Mouse (Mus musculus) bone marrow macrophage, adult 2 months (primary cell): Measurements from ENCODE around the gene Shank2. TPM values are rescaled to one million over a fixed set of nuclear protein-coding genes. Genes with fewer than 3 reads are reported as not detected.
A peak's percentile ranks its signal among the peaks of the same experiment; 100 is the strongest.

ENCODE experiments used
- H3K27ac ChIP-seq: 2 replicates; pipeline ENCODE4 v1.5.1; 2012; ENCODE audit warnings: low read depth, low read length; ENCODE audit not compliant: insufficient read depth
- H3K4me1 ChIP-seq: 2 replicates; pipeline ENCODE4 v1.6.1; 2012; ENCODE audit warnings: low read length; ENCODE audit not compliant: control insufficient read depth, insufficient read depth
- H3K4me3 ChIP-seq: 2 replicates; pipeline ENCODE4 v1.5.1; 2012; ENCODE audit warnings: mild to moderate bottlenecking, low read length, moderate library complexity; ENCODE audit not compliant: insufficient read depth
- CTCF ChIP-seq: IDR thresholded peaks from 2 replicates; pipeline ENCODE4 v1.5.1; 2012; ENCODE audit warnings: low read depth, mild to moderate bottlenecking, low read length, moderate library complexity
- POLR2A ChIP-seq: IDR thresholded peaks from 2 replicates; pipeline ENCODE4 v1.6.1; 2012; ENCODE audit warnings: mild to moderate bottlenecking, low read depth, low read length, borderline replicate concordance
- polyA plus RNA-seq: library from polyadenylated mRNA; stranded (reverse); fragments of >200 nt; gene quantifications from 2 replicates; pipeline ENCODE4 v1.2.4, GENCODE M21; 2012; ENCODE audit not compliant: missing spikeins, insufficient read depth, insufficient read length

Shank2 gene
- polyA plus RNA-seq, 1 experiment = not detected

- Histone ChIP-seq H3K4me1 (peaks cover 3% of the 10 kb centered on the region), H3K27ac (no peak overlapping the region), H3K4me3 (no peak overlapping the region)
- TF ChIP-seq CTCF (0 out of 2 replicates have a peak, but pooled peaks have one; percentile 11), POLR2A (no peak)
These were observed 416.1 kb downstream of the Shank2 start for GRCm38 (mm10) chr7:144417644-144418343.

- Histone ChIP-seq H3K27ac (no peak overlapping the region), H3K4me3 (no peak overlapping the region), H3K4me1 (peaks cover 3% of the 10 kb centered on the region)
- TF ChIP-seq POLR2A = no peak
- no peak for TF ChIP-seq CTCF
These were observed 418.8 kb downstream of the Shank2 start for GRCm38 (mm10) chr7:144420552-144420951.

- TF ChIP-seq POLR2A = no peak
- TF ChIP-seq CTCF = no peak
- H3K4me1 ChIP-seq = peaks cover 3% of the 10 kb centered on the region
These were observed 419.8 kb downstream of the Shank2 start for GRCm38 (mm10) chr7:144421478-144421877.

GRCm38 (mm10) chr7:144425953-144426352 is 424.2 kb downstream of the Shank2 start:
- Histone ChIP-seq H3K4me3 (no peak overlapping the region), H3K27ac (no peak overlapping the region), H3K4me1 (no peaks in the 10 kb centered on the region)
- TF ChIP-seq POLR2A (no peak), CTCF (peak; percentile 97)

More at GRCm38 (mm10) chr7:144421478-144421877, 419.8 kb downstream of the Shank2 start:
- H3K4me3 ChIP-seq = no peak overlapping the region
- no peak overlapping the region for H3K27ac ChIP-seq

- no peak overlapping the region for H3K4me3 ChIP-seq
- H3K4me1 ChIP-seq = no peaks in the 10 kb centered on the region
- H3K27ac ChIP-seq = no peak overlapping the region
- no peak for TF ChIP-seq CTCF
- TF ChIP-seq POLR2A = no peak
These were observed 424.9 kb downstream of the Shank2 start for GRCm38 (mm10) chr7:144426594-144426993.

- H3K4me1 ChIP-seq = no peaks in the 10 kb centered on the region
- no peak overlapping the region for H3K4me3 ChIP-seq
- TF ChIP-seq CTCF (peak; percentile 77), POLR2A (no peak)
- H3K27ac ChIP-seq = no peak overlapping the region
These were observed 425.7 kb downstream of the Shank2 start for GRCm38 (mm10) chr7:144427460-144427859.

GRCm38 (mm10) chr7:144432920-144433319 is 431.2 kb downstream of the Shank2 start:
- H3K27ac ChIP-seq = no peak overlapping the region
- no peaks in the 10 kb centered on the region for H3K4me1 ChIP-seq
- no peak for TF ChIP-seq CTCF
- no peak for TF ChIP-seq POLR2A
- no peak overlapping the region for H3K4me3 ChIP-seq

- H3K4me3 ChIP-seq = no peak overlapping the region
- TF ChIP-seq POLR2A (no peak), CTCF (no peak)
- no peak overlapping the region for H3K27ac ChIP-seq
- no peaks in the 10 kb centered on the region for H3K4me1 ChIP-seq
These were observed 437.1 kb downstream of the Shank2 start for GRCm38 (mm10) chr7:144438811-144439210.

GRCm38 (mm10) chr7:144441466-144441865 is 439.7 kb downstream of the Shank2 start:
- no peak overlapping the region for H3K4me3 ChIP-seq
- H3K4me1 ChIP-seq = no peaks in the 10 kb centered on the region
- H3K27ac ChIP-seq = no peak overlapping the region
- TF ChIP-seq CTCF (no peak), POLR2A (no peak)

GRCm38 (mm10) chr7:144441976-144442375 is 440.2 kb downstream of the Shank2 start:
- Histone ChIP-seq H3K4me3 (no peak overlapping the region), H3K27ac (no peak overlapping the region), H3K4me1 (peaks cover 3% of the 10 kb centered on the region; the same call in 1 of the 2 replicates)
- no peak for TF ChIP-seq POLR2A
- no peak for TF ChIP-seq CTCF
